Mouse (Mus musculus): ENCODE measurements around the gene Mpped2.

The Mpped2 gene

GRCm38 (mm10) chr2:106745364-106745763, 52.3 kb downstream of the Mpped2 start:
- DNase-seq (ENCODE audit: low spot score in 2 of 2), result no peak

GRCm38 (mm10) chr2:106746211-106746610, 53.1 kb downstream of the Mpped2 start:
- DNase-seq (ENCODE audit: low spot score in 2 of 2), result no peak

- DNase-seq (ENCODE audit: low spot score in 2 of 2), result no peak
Observed at GRCm38 (mm10) chr2:106746905-106747304, 53.8 kb downstream of the Mpped2 start.

- no peak for DNase-seq (ENCODE audit: low spot score in 2 of 2)
Observed at GRCm38 (mm10) chr2:106747342-106747741, 54.3 kb downstream of the Mpped2 start.

- no peak for DNase-seq (ENCODE audit: low spot score in 2 of 2)
Observed at GRCm38 (mm10) chr2:106750878-106751277, 57.8 kb downstream of the Mpped2 start.

- DNase-seq (ENCODE audit: low spot score in 2 of 2), result no peak
Observed at GRCm38 (mm10) chr2:106753703-106754102, 60.6 kb downstream of the Mpped2 start.

- DNase-seq (ENCODE audit: low spot score in 2 of 2), result no peak
Observed at GRCm38 (mm10) chr2:106754696-106755095, 61.6 kb downstream of the Mpped2 start.

GRCm38 (mm10) chr2:106756354-106757103, 63.5 kb downstream of the Mpped2 start:
- no peak for DNase-seq (ENCODE audit: low spot score in 2 of 2)

- no peak for DNase-seq (ENCODE audit: low spot score in 2 of 2)
Observed at GRCm38 (mm10) chr2:106762920-106763319, 69.9 kb downstream of the Mpped2 start.

- no peak for DNase-seq (ENCODE audit: low spot score in 2 of 2)
Observed at GRCm38 (mm10) chr2:106769236-106769635, 76.2 kb downstream of the Mpped2 start.

GRCm38 (mm10) chr2:106772643-106773042, 79.6 kb downstream of the Mpped2 start:
- DNase-seq (ENCODE audit: low spot score in 2 of 2), result no peak

- DNase-seq (ENCODE audit: low spot score in 2 of 2), result no peak
Observed at GRCm38 (mm10) chr2:106774251-106775196, 81.5 kb downstream of the Mpped2 start.

- no peak for DNase-seq (ENCODE audit: low spot score in 2 of 2)
Observed at GRCm38 (mm10) chr2:106775994-106776393, 82.9 kb downstream of the Mpped2 start.

GRCm38 (mm10) chr2:106778861-106779516, 85.9 kb downstream of the Mpped2 start:
- no peak for DNase-seq (ENCODE audit: low spot score in 2 of 2)

GRCm38 (mm10) chr2:106781181-106782179, 88.4 kb downstream of the Mpped2 start:
- no peak for DNase-seq (ENCODE audit: low spot score in 2 of 2)

- DNase-seq (ENCODE audit: low spot score in 2 of 2), result no peak
Observed at GRCm38 (mm10) chr2:106783311-106783710, 90.2 kb downstream of the Mpped2 start.

GRCm38 (mm10) chr2:106788055-106788454, 95.0 kb downstream of the Mpped2 start:
- no peak for DNase-seq (ENCODE audit: low spot score in 2 of 2)

GRCm38 (mm10) chr2:106788573-106788972, 95.5 kb downstream of the Mpped2 start:
- no peak for DNase-seq (ENCODE audit: low spot score in 2 of 2)

GRCm38 (mm10) chr2:106789694-106790328, 96.7 kb downstream of the Mpped2 start:
- no peak for DNase-seq (ENCODE audit: low spot score in 2 of 2)

- no peak for DNase-seq (ENCODE audit: low spot score in 2 of 2)
Observed at GRCm38 (mm10) chr2:106790329-106790701, 97.2 kb downstream of the Mpped2 start.

Data from urinary bladder, postnatal 4 days (tissue).